Mouse (Mus musculus) fibroblast of lung, adult 2 months (primary cell): ENCODE results near the gene Chst15.

Source experiments
- DNase-seq: peaks from one replicate; pipeline ENCODE4 v3.0.0-alpha.2; 2011; ENCODE audit warnings: low read depth

The Chst15 gene

GRCm38 (mm10) chr7:132263186-132263585 is 53.8 kb downstream of the Chst15 start:
- DNase-seq = no peak

GRCm38 (mm10) chr7:132262696-132263095 is 54.3 kb downstream of the Chst15 start:
- no peak for DNase-seq

GRCm38 (mm10) chr7:132261885-132262284 is 55.1 kb downstream of the Chst15 start:
- DNase-seq = no peak

DNA sequence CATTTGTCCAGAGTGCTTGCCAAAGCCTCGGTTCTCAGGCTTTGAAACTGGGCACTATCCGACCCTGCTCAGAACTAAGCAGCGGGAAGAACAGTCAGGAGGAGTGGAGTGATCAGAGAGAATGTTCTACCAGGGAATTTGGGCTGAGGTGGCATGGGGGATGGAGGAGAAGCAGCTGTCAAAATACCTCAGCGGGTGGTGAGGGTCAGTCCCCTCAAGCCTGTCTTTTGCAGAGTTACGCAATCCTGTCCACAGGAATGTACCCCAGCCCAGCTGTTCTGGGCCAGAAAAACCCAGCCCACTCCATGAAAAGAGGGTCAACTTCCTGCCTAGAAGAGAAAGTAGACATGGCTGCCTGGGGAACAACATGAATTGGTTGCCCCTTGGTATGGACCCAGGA is 56.4 kb downstream of the Chst15 start:
- no peak for DNase-seq

DNA sequence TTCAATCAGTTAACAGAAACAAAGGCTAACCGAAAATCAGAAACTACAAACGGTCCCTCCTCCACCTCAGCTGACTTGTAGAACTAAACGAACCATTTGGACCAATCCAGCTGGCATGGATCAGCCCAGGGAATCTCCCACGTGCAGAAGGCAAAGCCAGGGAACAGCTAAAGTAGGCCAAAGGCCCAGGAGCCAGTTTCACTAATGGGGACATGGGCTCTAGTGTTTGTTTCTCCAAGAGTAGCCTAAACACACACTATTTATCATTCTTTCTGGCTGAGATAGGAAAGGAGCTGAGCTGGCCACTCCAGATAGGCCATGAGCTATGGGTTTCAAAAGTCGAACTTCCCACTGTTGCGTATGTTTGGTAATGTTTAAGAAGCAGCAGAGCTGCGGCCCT is 58.2 kb downstream of the Chst15 start:
- DNase-seq = peak; percentile 9

DNA sequence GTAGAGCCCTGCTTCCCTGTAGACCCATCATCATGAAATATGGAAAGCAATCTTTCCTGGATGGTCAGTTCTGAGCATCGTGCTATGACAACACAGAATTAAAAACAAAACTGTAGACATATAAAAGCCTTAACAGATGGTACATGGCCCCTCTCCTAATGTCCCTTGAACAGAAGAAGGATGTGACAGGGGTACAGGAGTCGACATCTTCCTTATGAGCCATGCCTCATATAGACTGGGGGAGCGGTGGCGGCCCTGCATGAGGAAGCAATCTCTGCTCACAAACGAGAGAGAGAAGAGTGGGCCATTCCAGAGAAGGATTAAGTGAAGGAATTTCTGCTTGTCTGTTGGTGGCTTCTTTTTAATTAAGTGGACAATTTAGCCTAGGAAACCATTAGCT is 58.8 kb downstream of the Chst15 start:
- DNase-seq = no peak

DNA sequence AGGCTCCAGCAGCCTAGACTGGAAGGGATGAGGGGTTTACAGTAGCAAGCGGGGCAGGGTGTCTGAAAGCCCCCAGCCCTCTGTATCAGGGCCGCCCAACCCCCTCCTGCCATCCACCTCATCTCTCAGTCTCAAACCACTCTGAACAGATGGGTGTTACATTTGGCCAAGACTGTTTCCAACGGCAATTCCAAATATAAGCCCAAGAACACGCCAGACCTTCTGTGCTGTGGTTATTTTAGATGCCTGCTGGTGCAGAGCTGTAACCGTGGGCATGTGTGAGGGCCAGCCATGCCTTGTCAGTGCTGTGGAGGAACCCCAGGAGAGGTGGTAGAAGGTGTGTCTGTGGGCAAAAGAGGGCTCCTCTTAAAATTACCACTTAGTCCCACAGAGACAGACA is 63.5 kb downstream of the Chst15 start:
- DNase-seq = no peak

GRCm38 (mm10) chr7:132253078-132253477 is 64.0 kb downstream of the Chst15 start:
- DNase-seq = no peak

- no peak for DNase-seq
Measured at GRCm38 (mm10) chr7:132249563-132250119, 67.4 kb downstream of the Chst15 start.

- no peak for DNase-seq
Measured at GRCm38 (mm10) chr7:132247567-132247966, 69.5 kb downstream of the Chst15 start.

DNA sequence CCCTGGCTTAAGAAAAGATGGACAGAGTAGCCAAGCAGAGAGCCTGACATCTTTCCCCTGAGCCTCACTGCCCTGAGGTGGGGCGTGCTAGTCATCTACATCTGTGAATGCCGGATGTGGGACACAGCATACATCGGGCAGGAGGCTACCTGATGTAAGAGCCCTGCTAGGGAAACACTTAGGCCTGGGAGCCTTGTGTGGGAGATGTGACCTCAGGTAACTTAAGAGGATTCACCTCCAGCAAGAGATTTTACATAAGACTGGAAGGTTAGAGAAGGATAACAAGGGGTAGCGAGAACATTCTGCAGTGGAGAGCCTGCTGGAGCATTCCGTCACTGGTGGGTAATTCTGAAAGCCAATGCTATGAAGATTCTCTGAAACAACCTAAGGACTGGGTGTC is 69.9 kb downstream of the Chst15 start:
- DNase-seq = no peak

DNA sequence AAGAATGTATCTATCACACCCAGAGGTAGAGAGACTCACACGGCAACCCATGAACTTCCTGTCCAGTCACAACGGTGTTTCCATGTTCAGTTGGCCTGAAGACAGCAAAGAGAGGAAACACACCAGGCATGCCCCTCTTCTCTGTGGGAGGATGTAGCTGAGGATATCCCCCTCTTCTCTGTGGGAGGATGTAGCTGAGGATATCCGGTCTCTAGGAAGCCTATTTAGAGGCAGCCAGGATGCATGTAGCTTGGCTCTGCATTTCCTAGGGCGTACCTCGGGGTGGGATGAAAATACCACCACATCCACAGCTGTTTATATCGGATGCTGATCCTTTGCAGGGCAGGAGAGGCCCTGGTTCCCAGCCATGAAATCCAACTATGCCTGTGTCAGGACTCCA is 71.3 kb downstream of the Chst15 start:
- DNase-seq = no peak

- no peak for DNase-seq
Measured at GRCm38 (mm10) chr7:132244637-132245036, 72.4 kb downstream of the Chst15 start.

DNA sequence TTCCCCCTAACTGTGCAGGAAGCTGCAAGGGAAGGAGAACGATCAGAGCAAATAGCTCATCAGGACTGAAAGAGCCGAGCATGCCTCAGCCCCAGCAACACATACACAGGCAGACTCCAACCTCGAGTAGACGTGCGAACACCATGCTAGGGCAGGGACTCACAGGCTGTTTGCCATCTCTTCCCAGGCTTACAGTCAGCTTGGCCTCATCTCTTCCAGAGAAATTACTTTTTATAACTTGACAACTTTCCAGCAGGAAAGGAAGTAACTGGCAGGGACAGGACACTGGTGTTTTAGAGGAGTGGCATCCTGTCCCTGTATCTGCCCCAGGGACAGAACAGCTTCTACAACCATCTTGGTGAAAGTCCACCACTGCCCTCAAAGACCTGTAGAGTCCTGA is 73.8 kb downstream of the Chst15 start:
- no peak for DNase-seq

DNA sequence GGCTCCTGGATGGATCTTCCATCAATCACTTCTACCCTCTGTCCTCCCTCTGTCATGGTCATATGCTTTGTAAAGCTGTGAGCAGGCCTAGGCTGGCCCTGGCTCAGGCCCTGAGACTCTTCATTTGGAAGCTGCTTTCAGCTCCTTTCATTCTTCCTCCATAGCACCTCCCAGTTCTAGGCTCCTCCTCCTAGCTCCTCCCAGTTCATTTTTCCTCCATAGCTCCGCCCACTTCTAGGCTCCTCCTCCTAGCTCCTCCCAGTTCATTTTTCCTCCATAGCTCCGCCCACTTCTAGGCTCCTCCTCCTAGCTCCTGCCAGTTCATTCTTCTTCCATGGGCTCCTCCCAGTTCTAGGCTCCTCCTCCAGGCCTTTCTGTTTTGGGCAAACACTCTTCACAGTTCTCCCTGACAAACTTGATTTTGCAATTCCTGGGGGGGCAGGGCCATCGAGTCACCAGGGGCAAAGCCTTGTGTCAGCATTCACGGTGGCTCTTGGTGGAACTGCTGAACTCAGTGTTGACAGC is 74.3 kb downstream of the Chst15 start:
- DNase-seq = no peak

DNA sequence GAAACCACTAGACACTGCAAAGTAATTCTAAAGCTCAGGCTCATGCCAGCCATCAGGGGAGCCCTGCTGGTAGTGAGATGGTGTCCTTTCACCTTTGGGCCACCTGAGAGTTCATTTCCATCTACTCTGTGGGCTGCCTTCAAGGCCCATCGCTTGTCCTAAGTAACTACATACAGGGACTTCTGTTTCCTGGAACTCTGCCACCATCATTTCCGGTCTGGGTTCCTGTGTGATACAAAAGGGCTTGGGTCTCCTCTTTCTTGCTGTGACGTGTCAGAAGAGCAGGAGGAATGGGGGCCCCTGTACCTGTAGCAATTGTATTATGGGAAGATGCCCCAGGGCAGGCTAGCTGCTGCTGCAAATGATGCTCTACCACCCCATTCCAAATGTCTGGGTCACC is 78.1 kb downstream of the Chst15 start:
- DNase-seq = no peak

DNA sequence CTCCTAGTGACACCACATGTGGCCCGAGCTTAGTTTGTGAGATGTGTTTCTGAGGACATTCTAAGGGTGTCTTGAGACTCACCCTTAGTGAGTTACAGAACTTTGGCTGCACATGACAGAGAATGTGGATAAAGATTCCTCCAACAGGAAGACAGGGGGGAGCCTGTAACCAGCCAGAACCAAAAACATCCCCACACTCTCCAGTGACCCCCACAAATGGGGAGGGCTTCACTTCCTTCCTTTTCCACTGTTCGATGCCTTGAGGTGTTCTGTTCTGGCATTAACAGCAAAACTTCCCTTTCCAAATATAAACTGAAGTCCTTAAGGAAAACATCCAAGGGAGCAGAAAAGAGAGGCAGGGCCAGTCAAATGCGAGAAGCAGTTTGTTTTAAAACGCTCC is 79.8 kb downstream of the Chst15 start:
- no peak for DNase-seq

DNA sequence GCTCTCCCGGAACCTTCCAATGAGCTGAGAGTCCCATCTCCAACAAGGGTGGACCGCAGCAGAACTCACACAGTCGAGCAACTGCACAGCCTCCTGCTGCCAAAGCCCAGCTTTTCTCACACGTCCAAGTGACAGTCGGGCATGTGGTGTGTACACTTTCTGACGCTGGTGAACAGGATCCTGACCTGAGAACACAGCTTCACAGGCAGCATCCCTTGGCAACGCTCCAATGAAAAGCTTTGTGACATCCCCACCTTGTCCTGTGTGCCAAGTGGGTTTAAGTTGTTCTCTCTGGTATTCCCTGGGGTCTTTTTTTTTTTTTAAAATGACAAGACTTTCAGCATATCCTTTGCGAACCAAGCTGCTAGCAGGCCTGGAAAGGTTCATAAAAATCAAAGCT is 80.2 kb downstream of the Chst15 start:
- no peak for DNase-seq

DNA sequence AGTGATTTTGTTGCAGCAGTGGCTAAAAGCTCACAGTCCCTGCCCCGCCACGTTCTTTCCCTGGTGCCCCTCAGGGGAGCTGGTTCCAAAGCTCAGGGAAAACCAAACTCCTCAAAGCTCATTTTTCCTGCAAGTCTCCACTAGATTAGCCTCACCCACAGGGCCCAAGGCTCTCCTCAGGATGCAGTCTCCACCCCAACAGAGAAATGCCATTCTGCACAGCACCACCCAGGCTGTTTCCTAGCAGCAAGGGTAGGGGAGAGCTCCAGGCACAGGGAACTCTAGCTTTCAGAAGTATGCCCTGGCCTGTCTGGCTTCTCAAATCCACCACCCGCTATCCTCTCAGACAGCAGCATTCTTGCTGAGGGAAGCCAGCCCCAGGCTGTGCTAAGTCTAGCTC is 82.8 kb downstream of the Chst15 start:
- no peak for DNase-seq

- DNase-seq = no peak
Measured at GRCm38 (mm10) chr7:132233732-132234131, 83.3 kb downstream of the Chst15 start.

- no peak for DNase-seq
Measured at GRCm38 (mm10) chr7:132232937-132233336, 84.1 kb downstream of the Chst15 start.

GRCm38 (mm10) chr7:132231476-132231875 is 85.6 kb downstream of the Chst15 start:
- DNase-seq = no peak

DNA sequence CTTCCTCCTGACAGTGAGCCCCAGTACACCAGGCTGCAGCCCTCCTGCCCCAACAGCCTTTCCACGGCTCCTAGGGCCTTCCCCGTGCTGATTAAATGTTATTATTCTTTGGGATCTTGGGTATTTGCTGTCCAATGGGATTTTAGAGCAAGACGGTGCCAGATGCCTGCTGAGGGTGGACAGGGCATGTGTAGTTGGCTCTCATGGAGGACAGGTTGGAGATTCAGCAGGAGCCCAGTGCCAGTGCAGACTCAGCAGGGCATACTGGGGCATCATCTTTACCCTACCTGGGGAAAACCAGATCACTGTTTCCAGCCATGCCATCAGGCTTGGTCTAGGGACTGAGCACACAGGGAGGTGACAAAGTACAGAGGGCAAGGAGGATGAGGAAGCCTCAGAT is 86.1 kb downstream of the Chst15 start:
- no peak for DNase-seq

GRCm38 (mm10) chr7:132227075-132227640 is 89.9 kb downstream of the Chst15 start:
- peak; percentile 66 for DNase-seq
